Comparison of ENCODE assay signal across 8 mouse cellular contexts in genomic region chr19:5636571-5637041, GRCm38 (mm10). TPM values are rescaled to one million over a fixed set of nuclear protein-coding genes. Genes with fewer than 3 reads are reported as not detected.
A peak's percentile ranks its signal among the peaks of the same experiment; 100 is the strongest.
DNase-seq lines count a peak whose midpoint lies in the region; ATAC-seq and TF ChIP-seq lines count a peak whose summit lies in the region.

No protein-coding gene starts in this region.

- 7% methylated on average over 12 of the region's 12 CpGs for WGBS in thymus, adult 2 months
- WGBS in forebrain, embryonic 14.5 days, result 39% methylated on average over 12 of the region's 12 CpGs
- WGBS in lung, embryonic 15.5 days, result 34% methylated on average over 12 of the region's 12 CpGs

- peaks cover 16% of the 10 kb centered on the region for H3K4me1 ChIP-seq in thymus, adult 2 months (replicated peaks; ENCODE audit: control insufficient read depth, insufficient read depth, low read length)
- peaks cover 8% of the 10 kb centered on the region; the same call in 1 of the 2 replicates for H3K4me1 ChIP-seq in forebrain, embryonic 14.5 days (ENCODE audit: control insufficient read depth, insufficient read depth, low read length)
- peaks cover 20% of the 10 kb centered on the region for H3K4me1 ChIP-seq in lung, embryonic 15.5 days

- DNase-seq in thymus, adult 2 months, result peak; percentile 24
- DNase-seq in thymus, postnatal 10 days (ENCODE audit: low spot score in 2 of 2), result no peak
- DNase-seq in forebrain, embryonic 14.5 days (ENCODE audit: low spot score), result no peak
- DNase-seq in splenic B cell, adult 2 months (ENCODE audit: low read depth, low spot score), result peak; percentile 32
- DNase-seq in urinary bladder, adult 18-20 months (ENCODE audit: low spot score in 2 of 2), result no peak
- DNase-seq in ovary, postnatal 10 days (ENCODE audit: low spot score), result no peak

- peak overlapping the region; percentile 68 for H3K4me2 ChIP-seq in forebrain, embryonic 14.5 days (ENCODE audit: low read length)
- peak overlapping the region; percentile 86 for H3K4me2 ChIP-seq in lung, embryonic 15.5 days

- peaks cover 19% of the 10 kb centered on the region for H3K36me3 ChIP-seq in thymus, adult 2 months (ENCODE audit: control insufficient read depth, insufficient read depth, low read length)
- peaks cover 31% of the 10 kb centered on the region for H3K36me3 ChIP-seq in forebrain, embryonic 14.5 days (ENCODE audit: control insufficient read depth, insufficient read depth, low read length)
- H3K36me3 ChIP-seq in lung, embryonic 15.5 days, result peaks cover 28% of the 10 kb centered on the region
- H3K36me3 ChIP-seq in splenic B cell, adult 2 months (ENCODE audit: control insufficient read depth, insufficient read depth, low read length, poor library complexity, severe bottlenecking), result peaks cover 11% of the 10 kb centered on the region

- TF ChIP-seq CTCF in thymus, adult 2 months (IDR thresholded peaks at IDR 0.05; ENCODE audit: borderline replicate concordance, control insufficient read depth, extremely low read depth, insufficient read depth, low read length, poor library complexity), result no peak

- H3K27me3 ChIP-seq in thymus, adult 2 months (ENCODE audit: control insufficient read depth, insufficient read depth, low read length), result no peaks in the 10 kb centered on the region
- no peaks in the 10 kb centered on the region for H3K27me3 ChIP-seq in forebrain, embryonic 14.5 days (replicated peaks; ENCODE audit: control insufficient read depth, insufficient read depth, low read length)
- H3K27me3 ChIP-seq in lung, embryonic 15.5 days, result no peaks in the 10 kb centered on the region
- H3K27me3 ChIP-seq in splenic B cell, adult 2 months (ENCODE audit: control insufficient read depth, insufficient read depth, low read length, poor library complexity, severe bottlenecking), result no peaks in the 10 kb centered on the region; the same call in 1 of the 2 replicates

- H3K27ac ChIP-seq in thymus, adult 2 months (ENCODE audit: control insufficient read depth, insufficient read depth, low read length), result peak overlapping the region; percentile 73
- H3K27ac ChIP-seq in forebrain, embryonic 14.5 days (ENCODE audit: low read depth, low read length), result peak overlapping the region; percentile 81
- H3K27ac ChIP-seq in lung, embryonic 15.5 days, result peak overlapping the region; percentile 92

- TF ChIP-seq POLR2A in thymus, adult 2 months (IDR thresholded peaks at IDR 0.05; ENCODE audit: control insufficient read depth, extremely low read depth, insufficient read depth, low read length, poor library complexity), result no peak

- peak overlapping the region; percentile 94 for H3K4me3 ChIP-seq in thymus, adult 2 months (ENCODE audit: control insufficient read depth, insufficient read depth, low read length)
- H3K4me3 ChIP-seq in forebrain, embryonic 14.5 days (ENCODE audit: low read depth, low read length), result peak overlapping the region; percentile 83
- peak overlapping the region; percentile 87 for H3K4me3 ChIP-seq in lung, embryonic 15.5 days

- no peaks in the 10 kb centered on the region for H3K9me3 ChIP-seq in forebrain, embryonic 14.5 days (replicated peaks; ENCODE audit: control insufficient read depth, low read length)
- H3K9me3 ChIP-seq in lung, embryonic 15.5 days, result no peaks in the 10 kb centered on the region

- H3K9ac ChIP-seq in forebrain, embryonic 14.5 days (ENCODE audit: low read length), result peak overlapping the region; percentile 88
- peak overlapping the region; percentile 93 for H3K9ac ChIP-seq in lung, embryonic 15.5 days

- ATAC-seq in forebrain, embryonic 14.5 days, result no peak
- ATAC-seq in inflammation-experienced regulatory T-cells, adult 6 months, result peak; percentile 45
- no peak for ATAC-seq in lung, embryonic 15.5 days (ENCODE audit: borderline replicate concordance, extremely low read depth, low FRiP score, low TSS enrichment)

RNA-seq across cellular contexts. Expression of gene Rela, which starts 0.7 kb away (rescaled TPM):
- polyA plus RNA-seq in thymus, adult 2 months (2012; rRNA removed), result 112 and 142 TPM in 2 replicates
- polyA plus RNA-seq in forebrain, embryonic 14.5 days (2014; fragmentation: Nextera tagmentation; extraction: Ambion mirVana), result 29.8 and 35.8 TPM in 2 replicates
- 100 to 1,000 TPM in 2 of 3 experiments, 10 to 100 TPM in 1; 95.8 to 144 (median 126) TPM for polyA plus RNA-seq in inflammation-experienced regulatory T-cells, adult 6 months (2017; shearing (Covaris generic))
- polyA plus RNA-seq in lung, embryonic 15.5 days (2015; fragmentation: Nextera tagmentation; extraction: Ambion mirVana), result 52.7 and 53.8 TPM in 2 replicates

RNA-seq across cellular contexts. Expression of gene Kat5, which starts 26.6 kb away (rescaled TPM):
- 90.0 and 106 TPM in 2 replicates for polyA plus RNA-seq in thymus, adult 2 months (2012; rRNA removed)
- polyA plus RNA-seq in forebrain, embryonic 14.5 days (2014; fragmentation: Nextera tagmentation; extraction: Ambion mirVana), result 43.7 and 49.7 TPM in 2 replicates
- 10 to 100 TPM; 34.5 to 46.1 (median 42.4) TPM for polyA plus RNA-seq in inflammation-experienced regulatory T-cells, adult 6 months (2017; shearing (Covaris generic))
- polyA plus RNA-seq in lung, embryonic 15.5 days (2015; fragmentation: Nextera tagmentation; extraction: Ambion mirVana), result 51.9 and 54.4 TPM in 2 replicates

RNA-seq across cellular contexts. Expression of gene Sipa1, which starts 26.9 kb away (rescaled TPM):
- polyA plus RNA-seq in thymus, adult 2 months (2012; rRNA removed), result 267 and 301 TPM in 2 replicates
- 9.2 and 10.2 TPM in 2 replicates for polyA plus RNA-seq in forebrain, embryonic 14.5 days (2014; fragmentation: Nextera tagmentation; extraction: Ambion mirVana)
- 10 to 100 TPM; 23.3 to 28.7 (median 25.0) TPM for polyA plus RNA-seq in inflammation-experienced regulatory T-cells, adult 6 months (2017; shearing (Covaris generic))
- 44.7 and 48.0 TPM in 2 replicates for polyA plus RNA-seq in lung, embryonic 15.5 days (2015; fragmentation: Nextera tagmentation; extraction: Ambion mirVana)

RNA-seq across cellular contexts. Expression of gene Rnaseh2c, which starts 34.9 kb away (rescaled TPM):
- 87.0 and 96.5 TPM in 2 replicates for polyA plus RNA-seq in thymus, adult 2 months (2012; rRNA removed)
- 85.7 and 95.8 TPM in 2 replicates for polyA plus RNA-seq in forebrain, embryonic 14.5 days (2014; fragmentation: Nextera tagmentation; extraction: Ambion mirVana)
- polyA plus RNA-seq in inflammation-experienced regulatory T-cells, adult 6 months (2017; shearing (Covaris generic)), result 100 to 1,000 TPM in 1 of 3 experiments, 10 to 100 TPM in 2; 40.8 to 104 (median 97.1) TPM
- 143 and 153 TPM in 2 replicates for polyA plus RNA-seq in lung, embryonic 15.5 days (2015; fragmentation: Nextera tagmentation; extraction: Ambion mirVana)

RNA-seq across cellular contexts. Expression of gene Map3k11, which starts 51.9 kb away (rescaled TPM):
- 141 and 144 TPM in 2 replicates for polyA plus RNA-seq in thymus, adult 2 months (2012; rRNA removed)
- 9.2 and 11.8 TPM in 2 replicates for polyA plus RNA-seq in forebrain, embryonic 14.5 days (2014; fragmentation: Nextera tagmentation; extraction: Ambion mirVana)
- 1 to 10 TPM; 6.6 to 8.7 (median 7.8) TPM for polyA plus RNA-seq in inflammation-experienced regulatory T-cells, adult 6 months (2017; shearing (Covaris generic))
- 44.1 and 45.2 TPM in 2 replicates for polyA plus RNA-seq in lung, embryonic 15.5 days (2015; fragmentation: Nextera tagmentation; extraction: Ambion mirVana)

Comparison
In these comparisons a context has a peak if more than half of its experiments do, and no peak if none do; other contexts are left out.
1. DNase-seq: peak in thymus, adult 2 months (single experiment) and splenic B cell, adult 2 months (single experiment); none in thymus, postnatal 10 days (0 of 2), forebrain, embryonic 14.5 days (single experiment), urinary bladder, adult 18-20 months (0 of 2) and ovary, postnatal 10 days (single experiment).
2. Peak in every context shown above with its lines, with median percentiles within 50 percentile points of each other: H3K27ac ChIP-seq and H3K4me3 ChIP-seq.